Mouse (Mus musculus): ENCODE measurements around the gene Erp27. TPM values are rescaled to one million over a fixed set of nuclear protein-coding genes. Genes with fewer than 3 reads are reported as not detected.
"Not testable (repeated sequence)": the region's sequence is repeated elsewhere in the genome, so short reads cannot be mapped to it uniquely, and the experiment has no call there.

The Erp27 gene
- polyA plus RNA-seq (2015; fragmentation: Nextera tagmentation; extraction: Ambion mirVana) = 0.48 and 0.68 TPM in 2 replicates

- TF ChIP-seq CTCF (IDR thresholded peaks at IDR 0.05; ENCODE audit: low read depth) = no peak
- Histone ChIP-seq H3K9me3 (ENCODE audit: control insufficient read depth) (no peaks in the 10 kb centered on the region), H3K27ac (ENCODE audit: low read depth, low read length) (no peak within 1 kb of the TSS), H3K27me3 (replicated peaks; ENCODE audit: control insufficient read depth, insufficient read depth, low read length) (no peaks in the 10 kb centered on the region), H3K36me3 (ENCODE audit: control insufficient read depth, insufficient read depth) (no peaks in the 10 kb centered on the region), H3K4me2 (replicated peaks; ENCODE audit: low read depth) (no peak within 1 kb of the TSS), H3K4me3 (ENCODE audit: low read depth, low read length) (no peak within 1 kb of the TSS), H3K9ac (ENCODE audit: low read depth, low read length) (no peak within 1 kb of the TSS), H3K4me1 (replicated peaks; ENCODE audit: control insufficient read depth, insufficient read depth, low read length) (no peaks in the 10 kb centered on the region)
- ATAC-seq = no peak
- WGBS = 55% methylated on average over 5 of the region's 5 CpGs
Observed at GRCm38 (mm10) chr6:136922080-136922479, at the start of gene Erp27. Erp27 (minus strand) TSS chr6:136922180.

GRCm38 (mm10) chr6:136968877-136969276, 46.9 kb upstream of the Erp27 start:
- not testable (repeated sequence) for H3K9ac ChIP-seq (ENCODE audit: low read depth, low read length); ATAC-seq; H3K27me3 ChIP-seq (replicated peaks; ENCODE audit: control insufficient read depth, insufficient read depth, low read length); H3K4me1 ChIP-seq (replicated peaks; ENCODE audit: control insufficient read depth, insufficient read depth, low read length); H3K9me3 ChIP-seq (ENCODE audit: control insufficient read depth); H3K4me2 ChIP-seq (replicated peaks; ENCODE audit: low read depth); H3K27ac ChIP-seq (ENCODE audit: low read depth, low read length); H3K36me3 ChIP-seq (ENCODE audit: control insufficient read depth, insufficient read depth); H3K4me3 ChIP-seq (ENCODE audit: low read depth, low read length)
- 21% methylated on average over 4 of the region's 4 CpGs for WGBS
- TF ChIP-seq CTCF (IDR thresholded peaks at IDR 0.05; ENCODE audit: low read depth) = peak; percentile 70

- WGBS = 85% methylated on average over 4 of the region's 4 CpGs
- no peaks in the 10 kb centered on the region for H3K27me3 ChIP-seq (replicated peaks; ENCODE audit: control insufficient read depth, insufficient read depth, low read length)
- TF ChIP-seq CTCF (IDR thresholded peaks at IDR 0.05; ENCODE audit: low read depth) = no peak
- no peaks in the 10 kb centered on the region for H3K4me1 ChIP-seq (replicated peaks; ENCODE audit: control insufficient read depth, insufficient read depth, low read length)
- H3K9ac ChIP-seq (ENCODE audit: low read depth, low read length) = no peak overlapping the region
- no peak for ATAC-seq
- no peak overlapping the region for H3K4me3 ChIP-seq (ENCODE audit: low read depth, low read length)
- H3K27ac ChIP-seq (ENCODE audit: low read depth, low read length) = no peak overlapping the region
- H3K4me2 ChIP-seq (replicated peaks; ENCODE audit: low read depth) = no peak overlapping the region
- no peaks in the 10 kb centered on the region for H3K36me3 ChIP-seq (ENCODE audit: control insufficient read depth, insufficient read depth)
- H3K9me3 ChIP-seq (ENCODE audit: control insufficient read depth) = no peaks in the 10 kb centered on the region
Observed at GRCm38 (mm10) chr6:136967466-136967865, 45.5 kb upstream of the Erp27 start.

- Histone ChIP-seq H3K9me3 (ENCODE audit: control insufficient read depth) (no peaks in the 10 kb centered on the region), H3K4me3 (ENCODE audit: low read depth, low read length) (no peak overlapping the region), H3K4me2 (replicated peaks; ENCODE audit: low read depth) (no peak overlapping the region), H3K9ac (ENCODE audit: low read depth, low read length) (no peak overlapping the region), H3K27me3 (replicated peaks; ENCODE audit: control insufficient read depth, insufficient read depth, low read length) (no peaks in the 10 kb centered on the region), H3K4me1 (replicated peaks; ENCODE audit: control insufficient read depth, insufficient read depth, low read length) (no peaks in the 10 kb centered on the region), H3K27ac (ENCODE audit: low read depth, low read length) (no peak overlapping the region), H3K36me3 (ENCODE audit: control insufficient read depth, insufficient read depth) (no peaks in the 10 kb centered on the region)
- no peak for ATAC-seq
- TF ChIP-seq CTCF (IDR thresholded peaks at IDR 0.05; ENCODE audit: low read depth) = no peak
- WGBS = 75% methylated on average over 10 of the region's 10 CpGs
Observed at GRCm38 (mm10) chr6:136965912-136966311, 43.9 kb upstream of the Erp27 start.

GRCm38 (mm10) chr6:136964609-136965510, 42.9 kb upstream of the Erp27 start:
- Histone ChIP-seq H3K9ac (ENCODE audit: low read depth, low read length) (no peak overlapping the region), H3K4me3 (ENCODE audit: low read depth, low read length) (no peak overlapping the region), H3K9me3 (ENCODE audit: control insufficient read depth) (no peaks in the 10 kb centered on the region), H3K4me2 (replicated peaks; ENCODE audit: low read depth) (no peak overlapping the region), H3K27ac (ENCODE audit: low read depth, low read length) (no peak overlapping the region), H3K4me1 (replicated peaks; ENCODE audit: control insufficient read depth, insufficient read depth, low read length) (no peaks in the 10 kb centered on the region), H3K27me3 (replicated peaks; ENCODE audit: control insufficient read depth, insufficient read depth, low read length) (no peaks in the 10 kb centered on the region), H3K36me3 (ENCODE audit: control insufficient read depth, insufficient read depth) (no peaks in the 10 kb centered on the region)
- no peak for TF ChIP-seq CTCF (IDR thresholded peaks at IDR 0.05; ENCODE audit: low read depth)
- 63% methylated on average over 13 of the region's 13 CpGs for WGBS
- no peak for ATAC-seq

GRCm38 (mm10) chr6:136962957-136963356, 41.0 kb upstream of the Erp27 start:
- 81% methylated on average over 11 of the region's 11 CpGs for WGBS
- Histone ChIP-seq H3K9me3 (ENCODE audit: control insufficient read depth) (no peaks in the 10 kb centered on the region), H3K9ac (ENCODE audit: low read depth, low read length) (no peak overlapping the region), H3K4me2 (replicated peaks; ENCODE audit: low read depth) (no peak overlapping the region), H3K27ac (ENCODE audit: low read depth, low read length) (no peak overlapping the region), H3K4me3 (ENCODE audit: low read depth, low read length) (no peak overlapping the region), H3K36me3 (ENCODE audit: control insufficient read depth, insufficient read depth) (no peaks in the 10 kb centered on the region), H3K4me1 (replicated peaks; ENCODE audit: control insufficient read depth, insufficient read depth, low read length) (no peaks in the 10 kb centered on the region), H3K27me3 (replicated peaks; ENCODE audit: control insufficient read depth, insufficient read depth, low read length) (no peaks in the 10 kb centered on the region)
- ATAC-seq = no peak
- no peak for TF ChIP-seq CTCF (IDR thresholded peaks at IDR 0.05; ENCODE audit: low read depth)
